14 mouse cellular contexts compared by ENCODE assay signal in the genomic region with DNA sequence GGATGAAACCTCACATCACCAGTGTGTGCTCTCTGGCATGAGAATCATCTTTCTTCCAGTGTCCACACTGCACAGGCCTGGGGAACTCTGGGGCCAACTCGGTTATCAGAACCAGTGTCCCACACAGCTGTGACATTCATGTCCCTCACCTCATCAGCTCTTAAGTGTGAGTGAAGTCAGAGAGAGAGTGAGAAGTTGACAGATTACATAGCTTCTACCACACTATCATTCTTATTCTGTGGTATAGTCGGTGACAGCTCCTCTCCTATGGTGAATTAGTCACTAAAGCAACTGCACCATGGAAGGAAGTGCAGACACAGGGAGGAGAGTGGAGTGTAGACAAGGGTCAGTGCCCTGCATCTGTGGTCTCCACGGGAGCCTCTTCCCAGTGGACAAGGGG. TPM values are rescaled to one million over a fixed set of nuclear protein-coding genes. Genes with fewer than 3 reads are reported as not detected.
"Had no signal": no experiment of that assay in that cellular context is flagged by ENCODE, and none has a peak within 500 bp of the region (broad histone marks: within the 10 kb centered on the region; RNA-seq: fewer than 3 reads in every experiment).

No protein-coding gene starts in this region.

RNA-seq across cellular contexts. Expression of gene H2-Q10, which starts 1.0 kb away (rescaled TPM):
- polyA plus RNA-seq: midbrain, embryonic 14.5 days; neural tube, embryonic 13.5 days had no signal

RNA-seq across cellular contexts. Expression of gene Pou5f1, which starts 36.9 kb away (rescaled TPM):
- polyA plus RNA-seq: liver, postnatal 0 days; lung, adult 2 months; lung, postnatal 0 days; macrophage; midbrain, embryonic 10.5 days; midbrain, embryonic 12.5 days; midbrain, embryonic 14.5 days; midbrain, embryonic 16.5 days; myocyte; neural tube, embryonic 11.5 days; neural tube, embryonic 13.5 days; neural tube, embryonic 15.5 days; small intestine, adult 2 months; stomach, embryonic 16.5 days had no signal

RNA-seq across cellular contexts. Expression of gene H2-Q6, which starts 44.3 kb away (rescaled TPM):
- polyA plus RNA-seq: myocyte had no signal
